Mouse (Mus musculus) CD4-positive helper T cell, adult 2 months (primary cell): ENCODE data around the gene Eml2.

Experiments used
- DNase-seq: peaks from one replicate; pipeline ENCODE4 v3.0.0-alpha.2; 2012; ENCODE audit warnings: low read depth, missing footprints, low spot score

Gene Eml2

DNA sequence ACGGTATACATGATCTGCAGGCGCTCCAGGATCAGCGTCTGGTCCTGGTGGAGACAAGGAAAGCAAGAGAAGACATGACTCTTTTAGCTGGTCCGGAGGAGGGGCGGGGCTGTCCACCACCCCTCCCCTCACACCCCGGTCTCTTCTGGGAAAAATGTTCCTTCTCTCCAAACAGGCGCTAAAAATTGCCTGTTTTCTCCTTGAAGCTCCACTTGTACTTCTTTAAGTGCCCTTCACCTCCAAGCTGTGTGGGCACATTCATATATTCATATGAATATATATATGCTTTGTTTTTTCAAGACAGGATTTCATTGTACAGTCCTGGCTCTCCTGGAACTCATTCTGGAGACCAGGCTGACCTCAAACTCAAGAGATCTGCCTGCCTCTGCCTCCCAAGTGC is 13.3 kb upstream of the Eml2 start:
- no peak for DNase-seq

DNA sequence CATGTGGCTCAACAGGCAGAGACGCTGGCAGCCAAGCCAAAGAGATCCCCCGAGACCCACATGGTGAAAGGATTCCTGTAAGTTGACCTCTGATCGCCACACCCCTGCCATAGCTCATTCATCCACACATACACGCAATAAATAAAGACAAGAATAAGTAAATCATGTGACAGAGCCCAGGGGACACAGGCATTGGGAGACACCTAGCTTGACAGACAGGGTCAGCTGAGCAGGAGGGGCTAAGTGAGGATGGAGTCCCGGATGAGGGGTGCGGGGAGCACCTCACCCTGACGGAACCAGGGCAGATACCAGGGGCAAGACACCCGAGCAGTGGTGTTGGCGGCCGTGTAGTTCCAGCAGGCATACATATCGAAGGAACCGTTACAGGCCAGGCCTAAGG is 12.5 kb upstream of the Eml2 start:
- DNase-seq = no peak

DNA sequence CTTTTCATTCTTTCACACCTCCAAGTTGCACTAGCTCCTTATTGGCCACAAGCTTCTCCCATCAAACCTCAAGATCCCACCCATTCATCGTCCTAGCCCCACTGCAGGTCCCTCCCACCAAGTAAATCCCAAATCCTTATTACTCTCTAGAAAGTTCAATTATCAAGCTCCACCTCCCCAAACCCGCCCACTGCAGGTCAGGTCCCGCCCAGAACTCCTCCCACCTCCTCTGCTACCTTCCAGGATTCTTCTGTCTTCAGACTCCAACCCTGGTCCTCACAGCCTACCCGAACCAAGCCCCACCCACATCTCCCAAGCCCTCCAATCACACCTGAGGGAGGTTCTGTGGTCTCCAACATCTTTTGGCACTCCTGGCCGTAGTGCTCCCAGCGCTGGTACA is 12.0 kb upstream of the Eml2 start:
- no peak for DNase-seq

DNA sequence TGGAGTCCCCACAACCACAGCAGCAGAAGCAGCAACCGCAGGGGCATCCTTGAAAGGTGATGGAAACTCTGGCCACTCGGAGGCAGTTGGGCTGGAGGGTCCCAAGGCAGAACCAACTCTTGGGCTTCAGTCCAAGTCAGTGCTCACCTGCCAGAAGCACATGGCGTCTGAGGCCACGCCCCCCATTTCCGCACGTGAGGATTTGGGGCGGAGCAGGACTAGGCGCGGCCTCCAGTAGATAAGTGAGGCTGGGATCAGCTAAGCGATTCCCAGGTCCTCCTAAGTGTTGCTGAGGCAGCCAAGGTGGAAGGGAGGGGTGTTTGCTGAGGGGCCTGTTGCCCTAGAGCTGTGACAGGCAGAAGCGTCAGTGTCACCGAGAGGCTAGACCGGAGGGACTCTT is 11.2 kb upstream of the Eml2 start:
- DNase-seq = peak; percentile 70

DNA sequence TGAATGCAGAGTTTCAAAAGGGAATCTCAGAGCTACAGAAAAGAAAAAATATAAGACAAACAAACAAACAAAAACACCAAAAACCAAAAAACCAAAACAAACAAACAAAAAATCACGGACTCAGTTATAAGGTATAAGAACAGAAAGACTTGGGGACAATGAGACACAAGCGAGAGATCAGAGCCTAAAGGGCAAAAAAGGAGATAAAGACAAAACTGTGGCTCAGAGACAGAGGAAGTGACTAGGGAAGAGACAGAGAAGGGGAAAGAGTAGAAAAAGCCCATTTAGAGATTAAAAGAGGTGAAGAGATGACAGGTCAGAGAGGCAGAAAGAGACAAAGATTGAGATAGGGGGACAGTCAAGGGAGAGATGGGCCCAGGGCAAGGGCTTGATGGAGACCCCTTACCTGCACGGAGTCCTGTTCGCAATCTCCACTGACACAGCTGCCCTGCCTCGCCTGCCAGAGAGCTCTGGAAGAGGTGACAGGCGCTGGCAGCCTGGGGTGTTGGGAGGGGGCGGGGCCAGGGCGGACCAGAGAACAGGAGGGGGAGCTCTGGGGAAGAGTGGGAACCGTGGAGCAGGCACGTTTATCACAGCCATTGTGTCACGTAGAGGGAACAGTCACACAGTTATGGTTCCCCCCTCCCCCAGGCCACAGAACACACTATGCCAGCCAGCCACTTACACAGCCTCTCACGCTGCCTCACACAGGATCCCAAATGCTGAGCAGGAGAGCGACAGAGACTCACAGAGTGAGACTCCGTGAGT is 10.4 kb upstream of the Eml2 start, which contains the start of gene Gipr:
Gene Gipr, minus strand, starts transcription at position 472 of the 768 bp plus-strand sequence.
- DNase-seq = no peak

DNA sequence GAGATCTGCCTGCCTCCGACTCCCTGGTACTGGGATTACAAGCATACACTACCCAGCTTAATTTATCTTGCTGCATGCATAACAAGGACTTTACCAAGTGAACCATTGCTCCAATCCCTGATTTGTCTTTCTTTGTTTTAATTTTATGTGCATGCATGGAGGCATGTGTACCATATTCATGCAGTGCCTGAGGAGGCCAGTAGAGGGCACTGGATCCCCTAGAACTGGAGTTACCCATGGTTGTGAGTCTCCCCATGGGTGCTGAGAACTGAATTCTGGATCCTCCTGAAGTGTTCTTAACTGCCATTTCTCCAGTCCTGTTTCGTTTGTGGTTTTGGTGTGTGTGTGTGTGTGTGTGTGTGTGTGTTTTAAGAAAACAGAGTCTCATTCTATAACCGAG is 9.2 kb upstream of the Eml2 start:
- DNase-seq = no peak

DNA sequence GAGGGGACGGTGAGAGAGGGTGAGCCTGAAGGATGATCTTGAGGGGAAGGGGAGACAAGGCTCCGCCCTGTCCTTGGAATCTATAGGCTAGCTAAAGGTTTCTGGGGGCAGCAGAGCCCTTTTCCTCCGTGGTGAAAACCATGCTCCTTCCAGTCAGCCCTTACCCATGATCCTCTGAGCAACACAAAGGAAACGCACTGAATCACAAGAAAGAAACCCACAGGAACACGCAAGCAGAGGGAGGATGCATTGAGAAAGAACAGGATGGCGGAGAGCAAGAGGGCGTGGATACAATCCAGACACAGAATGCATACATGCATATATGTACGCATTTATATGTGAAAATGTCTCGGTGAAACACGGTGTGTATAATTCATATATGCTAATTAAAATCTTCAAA is 6.7 kb upstream of the Eml2 start:
- DNase-seq = no peak

DNA sequence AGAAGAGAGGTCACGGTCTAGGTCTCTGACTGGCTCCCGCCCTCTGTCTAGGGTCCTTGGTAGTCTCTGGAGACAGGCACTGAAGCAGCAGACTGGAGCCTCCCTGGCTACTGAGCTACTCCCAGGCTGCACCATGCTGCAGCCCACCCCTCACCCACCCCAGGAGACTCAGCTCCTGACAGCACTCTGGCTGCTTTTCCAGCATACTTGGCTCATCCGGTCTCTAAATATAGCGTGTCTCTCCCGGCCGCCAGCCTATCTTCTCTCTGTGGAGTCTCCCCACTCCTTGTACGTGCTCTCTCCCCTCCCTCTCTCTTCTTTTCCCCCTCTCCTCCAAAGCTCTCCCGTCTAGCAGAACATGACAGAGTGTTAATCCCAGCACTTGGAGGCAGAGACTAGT is 6.1 kb upstream of the Eml2 start:
- DNase-seq = no peak

DNA sequence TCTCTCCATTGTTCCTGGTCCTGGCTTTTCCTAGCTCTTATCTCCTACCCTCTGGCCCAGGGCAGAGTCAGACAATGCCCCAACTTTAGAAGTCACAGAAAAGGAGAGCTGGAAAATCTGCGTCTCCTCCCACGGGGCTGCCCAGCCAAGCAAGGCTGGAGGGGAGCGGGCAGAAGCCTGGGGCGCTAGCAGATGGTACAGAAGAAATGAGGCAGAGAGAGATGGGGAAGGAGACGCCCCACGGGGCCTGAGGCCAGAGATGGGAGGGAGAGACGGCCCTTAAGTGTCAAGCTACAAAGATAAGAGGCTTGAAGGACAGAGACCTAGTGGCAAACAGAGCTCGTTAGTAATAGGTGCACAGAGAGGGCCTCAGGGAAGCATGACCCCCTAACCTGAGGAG is 4.4 kb upstream of the Eml2 start:
- DNase-seq = no peak

DNA sequence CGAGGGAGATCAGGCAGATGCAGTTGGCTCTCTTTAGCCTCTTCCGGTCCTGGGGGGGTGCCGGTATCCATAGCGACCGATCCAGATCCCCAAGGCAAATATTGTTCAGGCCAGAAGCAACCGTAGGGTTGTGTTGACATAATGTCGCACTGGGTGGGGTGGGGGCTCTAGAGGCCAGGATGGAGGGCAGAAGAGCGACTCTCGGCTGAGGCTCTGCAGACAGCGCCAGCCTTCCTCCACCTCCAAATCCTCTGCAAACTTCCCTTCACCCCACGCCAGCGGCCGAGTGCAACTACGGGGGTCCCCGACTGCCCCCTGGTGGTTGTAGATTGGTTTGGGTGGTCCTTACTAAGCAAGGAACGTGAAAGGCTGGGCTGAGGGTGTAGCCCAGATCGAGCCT is 3.3 kb upstream of the Eml2 start:
- peak; percentile 61 for DNase-seq

DNA sequence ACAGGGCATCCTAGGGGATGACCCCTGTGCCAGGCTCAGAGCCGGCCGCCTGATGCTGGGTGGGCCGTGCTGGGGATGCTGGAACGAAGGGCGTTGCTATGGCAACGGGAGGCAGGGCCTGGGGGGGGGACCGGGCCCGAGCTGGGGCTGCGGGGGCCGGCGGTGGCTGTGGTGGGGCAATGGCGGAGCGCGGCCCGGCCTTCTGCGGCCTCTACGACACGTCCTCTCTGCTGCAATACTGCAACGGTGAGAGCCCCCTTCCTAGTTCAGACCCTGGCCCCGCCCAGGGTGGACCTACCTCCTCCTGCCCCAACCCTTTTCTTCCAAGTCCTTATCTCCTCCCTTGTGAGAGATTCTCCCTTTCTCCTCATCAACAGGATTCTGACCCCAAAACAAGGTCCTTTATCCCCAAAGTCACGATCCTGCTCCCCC is 311 bp downstream of the Eml2 start:
- DNase-seq = no peak

DNA sequence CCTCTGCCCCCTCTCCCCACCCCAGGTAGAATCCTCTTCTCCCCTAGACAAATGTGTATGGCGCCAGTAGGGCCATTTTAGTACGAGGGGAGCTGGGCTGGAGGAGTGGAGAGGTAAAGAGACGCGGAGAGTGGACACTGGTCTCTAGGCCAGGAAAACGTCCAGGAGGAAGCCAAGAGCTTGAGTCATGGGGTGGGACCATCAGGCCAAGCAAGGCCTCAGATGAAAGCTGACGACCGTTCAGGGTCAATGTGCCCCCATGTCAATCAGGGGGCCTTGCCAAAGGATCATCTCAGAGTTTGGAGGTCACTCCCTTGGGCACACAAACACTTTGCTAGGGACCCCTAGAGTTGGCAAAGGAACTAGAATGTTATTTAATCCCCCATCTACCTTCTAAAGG is 995 bp downstream of the Eml2 start:
- DNase-seq = no peak

DNA sequence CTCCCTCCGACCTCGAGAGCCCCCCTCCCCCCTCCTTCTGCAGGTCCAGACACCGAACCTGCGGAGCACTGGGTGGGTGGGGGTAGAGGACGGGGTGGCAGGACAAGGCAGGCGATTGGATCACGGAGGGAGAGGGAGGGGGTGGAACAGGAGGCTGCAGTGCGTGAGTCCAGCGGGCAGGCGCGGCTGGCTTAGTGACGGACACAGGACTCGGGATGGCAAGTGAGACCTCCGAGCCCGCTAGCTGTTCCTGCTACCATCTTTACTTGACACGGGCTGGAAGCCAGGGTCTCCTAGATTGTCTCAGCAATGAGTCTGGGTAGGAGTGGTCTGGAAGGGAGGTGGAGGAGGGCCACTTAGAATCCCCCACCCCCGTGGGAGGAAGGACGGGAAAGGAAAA is 1.8 kb downstream of the Eml2 start:
- DNase-seq = peak; percentile 26

DNA sequence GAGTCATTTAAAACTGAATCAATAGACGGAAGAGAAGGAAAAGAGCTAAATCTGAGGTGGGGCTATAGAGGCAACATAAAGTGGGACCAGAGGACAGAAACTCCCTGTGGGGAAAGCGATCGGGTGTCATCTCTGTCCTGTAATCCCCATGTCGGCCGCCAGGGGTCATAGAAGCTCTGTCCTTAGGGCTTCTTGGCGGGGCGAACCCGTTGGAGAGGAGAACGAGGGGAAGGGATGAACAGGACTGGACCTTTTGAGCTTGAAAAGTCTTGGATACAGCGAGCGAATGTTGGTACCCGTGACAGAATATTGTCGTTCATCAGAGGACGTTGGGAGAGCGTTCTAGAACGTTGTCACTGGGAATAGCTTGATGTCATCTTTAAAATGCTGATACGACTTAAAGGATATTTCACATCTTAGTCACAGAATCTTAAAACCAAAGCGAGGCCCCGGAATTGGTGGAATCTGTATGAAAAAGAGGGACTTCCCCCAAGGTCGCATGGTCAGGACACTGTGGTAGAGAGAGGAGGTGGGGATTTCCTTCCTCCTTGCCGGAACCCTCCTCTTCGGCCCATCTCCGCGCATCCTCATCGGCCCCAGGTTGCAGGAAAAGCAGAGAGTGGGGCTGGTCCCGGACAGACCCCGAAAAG is 2.3 kb downstream of the Eml2 start:
- DNase-seq = peak; percentile 79

DNA sequence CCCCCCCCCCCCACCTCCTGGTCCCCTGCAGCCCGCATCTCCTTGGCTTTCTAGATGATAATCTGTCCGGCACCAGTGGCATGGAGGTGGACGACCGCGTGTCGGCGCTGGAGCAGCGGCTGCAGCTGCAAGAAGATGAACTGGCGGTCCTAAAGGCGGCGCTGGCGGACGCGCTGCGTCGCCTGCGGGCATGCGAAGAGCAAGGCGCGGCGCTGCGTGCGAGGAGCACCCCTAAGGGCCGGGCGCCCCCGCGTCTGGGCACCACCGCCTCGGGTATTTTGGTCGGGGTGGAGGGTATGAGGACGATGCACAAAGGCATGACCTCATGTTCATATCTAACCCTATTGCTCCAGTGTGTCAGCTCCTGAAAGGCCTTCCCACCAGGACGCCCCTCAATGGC is 3.0 kb downstream of the Eml2 start:
- DNase-seq = peak; percentile 86

DNA sequence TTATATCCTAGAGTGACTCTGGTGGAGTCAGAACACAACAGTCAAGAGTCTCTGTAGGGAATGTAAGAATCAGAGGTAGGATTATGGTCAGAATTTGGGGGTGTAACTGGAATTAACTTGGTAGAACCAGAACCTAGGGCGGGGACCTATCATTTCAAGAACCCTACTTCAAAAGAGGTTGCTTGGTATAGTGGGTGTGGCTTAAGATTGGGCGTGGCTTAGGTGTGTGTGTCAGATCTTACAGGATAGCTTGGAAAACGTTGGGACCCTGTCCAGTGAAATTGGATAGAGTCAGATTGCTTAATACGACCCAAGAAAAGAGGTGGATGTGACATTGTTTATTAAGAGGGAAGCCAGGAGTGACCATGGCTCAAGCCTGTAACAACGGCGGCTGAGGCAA is 3.7 kb downstream of the Eml2 start:
- peak; percentile 52 for DNase-seq

DNA sequence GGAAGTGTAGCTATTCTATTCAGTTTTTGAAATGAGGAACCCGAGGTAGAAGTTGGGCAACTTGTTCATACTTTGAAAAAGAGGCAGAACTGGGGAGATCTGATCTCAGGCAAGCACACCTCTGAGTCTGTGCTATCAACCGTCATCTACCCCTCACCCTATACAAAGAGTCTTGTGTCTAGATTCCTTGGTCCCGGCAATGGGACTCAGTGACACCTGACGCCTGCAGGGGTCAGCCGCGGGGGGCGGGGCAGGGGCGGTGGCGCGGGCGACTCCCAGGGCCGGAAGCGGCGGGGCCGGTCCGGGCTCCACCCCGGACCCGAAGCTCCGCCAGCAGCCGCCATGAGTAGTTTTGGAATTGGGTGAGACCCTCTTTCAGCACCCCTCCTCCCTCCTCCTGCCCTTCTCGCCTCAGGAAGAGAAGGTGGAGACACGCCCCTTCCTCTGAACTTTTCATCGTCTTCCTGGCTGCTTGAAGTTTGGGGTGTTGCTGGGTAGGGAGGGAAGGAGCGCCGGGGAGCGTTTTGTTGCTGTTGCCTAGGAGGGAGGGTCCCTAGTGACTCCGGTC is 4.7 kb downstream of the Eml2 start:
- peak; percentile 71 for DNase-seq

DNA sequence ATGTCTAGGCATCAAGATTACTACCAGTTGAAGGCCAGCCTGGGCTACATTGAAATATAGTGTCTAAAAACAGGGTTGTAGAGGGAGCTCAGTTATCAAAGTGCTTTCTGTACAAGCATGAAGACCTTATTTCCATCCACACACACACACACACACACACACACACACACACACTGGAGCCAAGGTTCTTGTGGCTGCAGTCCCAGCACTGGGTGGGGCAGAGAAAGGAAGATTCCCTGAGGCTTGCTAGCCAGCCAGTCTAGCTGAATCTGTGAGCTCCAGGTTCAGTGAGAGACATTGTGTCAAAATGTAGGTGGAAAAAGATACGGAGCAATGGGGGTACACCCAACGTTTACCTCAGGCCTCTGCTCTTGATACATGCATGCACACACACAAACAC is 8.0 kb downstream of the Eml2 start:
- no peak for DNase-seq

DNA sequence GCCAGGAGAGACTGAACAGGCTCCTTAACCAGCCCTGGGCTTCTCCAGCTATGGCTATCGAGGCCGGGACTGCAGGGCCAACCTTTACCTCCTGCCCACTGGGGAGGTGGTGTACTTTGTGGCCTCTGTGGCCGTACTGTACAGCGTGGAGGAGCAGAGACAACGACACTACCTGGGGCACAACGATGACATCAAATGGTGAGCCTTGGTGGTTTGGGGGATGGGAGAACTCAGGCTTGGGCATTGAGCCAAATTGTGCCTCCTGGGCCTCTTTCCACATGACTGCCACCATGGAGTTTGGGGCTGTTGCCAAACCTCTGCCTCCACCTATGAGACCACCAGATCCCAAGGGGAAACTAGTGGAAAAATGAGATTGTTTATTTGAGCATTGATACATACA is 8.5 kb downstream of the Eml2 start:
- DNase-seq = no peak

DNA sequence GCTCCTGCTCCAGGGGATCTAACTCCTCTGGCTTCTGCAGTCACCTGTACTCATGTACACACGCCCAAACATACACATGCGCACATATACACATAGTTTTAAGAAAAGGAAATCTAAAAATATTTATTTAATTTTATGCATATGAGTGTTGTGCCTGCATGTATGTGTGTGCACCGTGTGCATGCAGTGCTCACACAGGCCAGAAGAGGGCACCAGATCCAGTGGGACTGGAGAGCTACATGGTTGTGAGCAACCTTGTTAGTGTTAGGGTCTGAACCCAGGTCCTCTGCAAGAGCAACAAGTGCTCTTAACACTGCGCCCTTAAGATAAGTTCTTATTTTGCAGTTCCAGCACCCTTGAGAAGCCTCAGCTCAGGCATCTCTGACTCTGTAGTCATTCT is 18.5 kb downstream of the Eml2 start:
- DNase-seq = no peak

DNA sequence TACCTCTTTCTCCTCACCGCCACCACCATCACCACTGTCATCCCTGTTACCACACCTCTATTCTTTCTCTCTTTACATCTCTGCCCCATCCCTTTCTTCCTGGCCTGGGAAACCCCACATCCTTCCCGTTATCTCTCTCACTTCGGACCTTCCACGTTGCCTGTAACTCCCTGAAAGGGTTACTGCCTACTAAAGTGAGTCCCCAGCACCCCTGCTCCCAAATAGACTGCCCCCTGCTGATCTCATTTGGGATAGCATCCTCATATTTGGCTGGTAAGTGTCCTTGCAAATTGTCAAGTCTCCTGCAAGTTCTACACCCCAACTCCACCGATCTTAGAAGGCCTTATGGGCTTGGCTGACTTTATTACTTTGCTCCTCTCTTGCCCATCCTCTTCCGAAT is 20.5 kb downstream of the Eml2 start:
- DNase-seq = peak; percentile 66

DNA sequence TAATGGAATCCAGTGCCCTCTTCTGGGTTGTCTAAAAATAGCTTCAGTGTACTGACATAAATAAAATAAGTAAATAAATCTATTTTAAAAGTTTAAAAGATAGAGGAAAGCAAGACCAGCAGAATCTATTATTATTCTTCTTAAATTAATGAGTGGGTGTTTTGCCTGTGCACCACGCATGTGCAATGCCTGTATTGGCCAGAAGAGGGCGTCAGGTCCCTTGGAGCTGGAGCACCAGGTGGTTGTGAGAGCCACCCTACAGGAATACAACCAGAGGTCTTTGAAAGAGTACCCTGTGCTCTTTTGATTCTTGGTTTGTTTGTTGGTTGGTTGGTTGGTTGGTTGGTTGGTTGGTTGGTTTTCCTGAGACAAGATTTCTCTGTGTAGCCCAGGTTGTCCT is 21.8 kb downstream of the Eml2 start:
- DNase-seq = peak; percentile 66

DNA sequence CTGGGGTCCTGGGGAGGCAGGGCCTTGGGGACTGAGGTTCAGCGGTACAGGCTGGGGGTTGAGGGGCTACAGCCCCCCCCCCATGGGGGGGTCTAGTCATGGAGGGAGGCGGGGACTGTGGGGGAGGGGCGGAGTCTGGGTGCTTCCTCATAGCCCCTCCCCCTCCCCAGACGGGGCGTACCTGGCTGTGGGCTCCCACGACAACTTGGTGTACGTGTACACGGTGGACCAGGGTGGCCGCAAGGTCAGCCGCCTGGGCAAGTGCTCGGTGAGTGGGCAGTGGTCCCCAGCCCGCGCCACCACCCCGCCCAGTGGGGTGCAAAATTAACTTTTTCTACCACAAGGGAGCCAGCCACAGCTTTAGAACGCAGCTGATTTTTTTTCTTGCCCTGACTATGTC is 25.4 kb downstream of the Eml2 start:
- DNase-seq = no peak
